Mouse (Mus musculus) hindbrain, embryonic 11.5 days (tissue): ENCODE results near the gene Prr14. TPM values are rescaled to one million over a fixed set of nuclear protein-coding genes. Genes with fewer than 3 reads are reported as not detected.
A peak's percentile ranks its signal among the peaks of the same experiment; 100 is the strongest.
"Not testable (repeated sequence)": the region's sequence is repeated elsewhere in the genome, so short reads cannot be mapped to it uniquely, and the experiment has no call there.

Source experiments
- ATAC-seq: fragments of 200-750 bp; cut with Nextera tagmentation; 2 replicates; pipeline ENCODE4 v1.8.0; 2017; ENCODE audit warnings: mild to moderate bottlenecking, moderate TSS enrichment, moderate library complexity; ENCODE audit not compliant: low FRiP score
- DNase-seq: peaks from one replicate; pipeline ENCODE4 v3.0.0-alpha.2; 2015; ENCODE audit warnings: low spot score
- H3K27ac ChIP-seq: fragments of 300-500 bp; sonication (generic); 2 replicates; pipeline ENCODE4 v1.5.1; 2014; ENCODE audit warnings: mild to moderate bottlenecking, low read depth, low read length
- H3K27me3 ChIP-seq: fragments of 300-500 bp; sonication (generic); 2 replicates; pipeline ENCODE4 v1.6.1; 2014; ENCODE audit warnings: mild to moderate bottlenecking, low read length, moderate library complexity, mixed read lengths; ENCODE audit not compliant: control insufficient read depth, insufficient read depth
- H3K36me3 ChIP-seq: fragments of 300-500 bp; sonication (generic); 2 replicates; pipeline ENCODE4 v1.6.1; 2014; ENCODE audit warnings: mild to moderate bottlenecking, low read length, moderate library complexity, mixed read lengths; ENCODE audit not compliant: control insufficient read depth, insufficient read depth
- H3K4me1 ChIP-seq: fragments of 300-500 bp; sonication (generic); replicated peaks from 2 replicates; pipeline ENCODE4 v1.6.1; 2014; ENCODE audit warnings: low read length, mixed read lengths; ENCODE audit not compliant: control insufficient read depth, insufficient read depth
- H3K4me2 ChIP-seq: fragments of 300-500 bp; sonication (generic); replicated peaks from 2 replicates; pipeline ENCODE4 v1.6.1; 2014; ENCODE audit warnings: mild to moderate bottlenecking, low read depth, low read length
- H3K4me3 ChIP-seq: fragments of 300-500 bp; sonication (generic); 2 replicates; pipeline ENCODE4 v1.5.1; 2014; ENCODE audit warnings: low read depth, low read length
- H3K9ac ChIP-seq: fragments of 300-500 bp; sonication (generic); 2 replicates; pipeline ENCODE4 v1.6.1; 2014; ENCODE audit warnings: low read depth, low read length
- H3K9me3 ChIP-seq: fragments of 300-500 bp; sonication (generic); 2 replicates; pipeline ENCODE4 v1.6.1; 2016; ENCODE audit warnings: low read length; ENCODE audit not compliant: control insufficient read depth
- WGBS: fragments of 180-500 bp; shearing (Covaris S2); extraction: QIAGEN DNeasy Blood & Tissue Kit; methylation state at CpG from one replicate; pipeline ENCODE4 v1.1.7; 2014; 5-methylcytosine and 5-hydroxymethylcytosine counted together
- polyA plus RNA-seq: library from polyadenylated mRNA; unstranded; fragments of >200 nt; fragmentation: Nextera tagmentation; extraction: Ambion mirVana; gene quantifications from 2 replicates; pipeline ENCODE4 v1.2.1, GENCODE M21; 2014

Gene Prr14
- polyA plus RNA-seq, result 61.4 and 72.1 TPM in 2 replicates

DNA sequence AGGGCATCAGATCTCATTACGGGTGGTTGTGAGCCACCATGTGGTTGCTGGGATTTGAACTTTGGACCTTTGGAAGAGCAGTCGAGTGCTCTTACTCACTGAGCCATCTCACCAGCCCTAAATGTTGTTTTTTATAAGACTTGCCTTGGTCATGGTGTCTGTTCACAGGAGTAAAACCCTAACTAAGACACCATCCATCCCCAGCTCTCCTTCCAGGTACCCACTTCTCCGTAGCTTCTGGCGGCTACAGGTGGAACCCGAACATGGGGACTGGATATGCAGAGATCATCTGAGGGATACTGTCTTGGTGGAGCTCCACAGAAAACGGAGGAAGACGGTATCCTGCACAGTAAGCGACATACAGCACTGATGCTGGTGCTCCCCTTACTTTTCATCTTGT, at the start of gene Prr14:
Gene Prr14 (plus strand): TSS at position 301 of the 400 bp plus-strand sequence.
- H3K27me3 ChIP-seq, H3K4me2 ChIP-seq, ATAC-seq, H3K4me3 ChIP-seq, DNase-seq, H3K9ac ChIP-seq, H3K9me3 ChIP-seq, H3K4me1 ChIP-seq, H3K27ac ChIP-seq: not testable (repeated sequence)
- 98% methylated on average over 8 of the region's 8 CpGs for WGBS
- peaks cover 13% of the 10 kb centered on the region; the same call in 1 of the 2 replicates for H3K36me3 ChIP-seq

DNA sequence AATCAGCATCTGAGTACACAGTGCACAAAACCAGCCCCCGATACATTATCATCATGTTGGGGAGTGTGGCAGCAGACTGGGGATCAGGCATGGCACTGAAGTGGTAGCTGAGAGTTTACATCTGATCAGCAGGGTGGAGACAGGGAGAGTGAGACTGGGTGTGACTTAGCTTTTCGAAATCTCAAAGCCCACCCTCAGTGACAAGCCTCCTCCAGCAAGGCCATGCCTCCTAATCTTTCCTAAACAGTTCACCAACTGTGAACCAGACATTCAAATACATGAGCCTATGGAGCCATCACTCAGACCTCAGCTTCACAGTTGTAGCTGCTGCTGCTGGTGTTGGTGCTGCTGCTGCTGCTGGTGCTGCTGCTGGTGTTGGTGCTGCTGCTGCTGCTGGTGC, 48.0 kb upstream of the Prr14 start:
- 70% methylated on average over 2 of the region's 2 CpGs for WGBS
- no peak for DNase-seq
- ATAC-seq, result no peak
- H3K36me3 ChIP-seq, result no peaks in the 10 kb centered on the region
- H3K4me3 ChIP-seq, result no peak overlapping the region
- H3K4me1 ChIP-seq, result no peaks in the 10 kb centered on the region
- no peak overlapping the region for H3K27ac ChIP-seq
- H3K9me3 ChIP-seq, result no peaks in the 10 kb centered on the region
- no peak overlapping the region for H3K4me2 ChIP-seq
- no peaks in the 10 kb centered on the region for H3K27me3 ChIP-seq
- no peak overlapping the region for H3K9ac ChIP-seq

DNA sequence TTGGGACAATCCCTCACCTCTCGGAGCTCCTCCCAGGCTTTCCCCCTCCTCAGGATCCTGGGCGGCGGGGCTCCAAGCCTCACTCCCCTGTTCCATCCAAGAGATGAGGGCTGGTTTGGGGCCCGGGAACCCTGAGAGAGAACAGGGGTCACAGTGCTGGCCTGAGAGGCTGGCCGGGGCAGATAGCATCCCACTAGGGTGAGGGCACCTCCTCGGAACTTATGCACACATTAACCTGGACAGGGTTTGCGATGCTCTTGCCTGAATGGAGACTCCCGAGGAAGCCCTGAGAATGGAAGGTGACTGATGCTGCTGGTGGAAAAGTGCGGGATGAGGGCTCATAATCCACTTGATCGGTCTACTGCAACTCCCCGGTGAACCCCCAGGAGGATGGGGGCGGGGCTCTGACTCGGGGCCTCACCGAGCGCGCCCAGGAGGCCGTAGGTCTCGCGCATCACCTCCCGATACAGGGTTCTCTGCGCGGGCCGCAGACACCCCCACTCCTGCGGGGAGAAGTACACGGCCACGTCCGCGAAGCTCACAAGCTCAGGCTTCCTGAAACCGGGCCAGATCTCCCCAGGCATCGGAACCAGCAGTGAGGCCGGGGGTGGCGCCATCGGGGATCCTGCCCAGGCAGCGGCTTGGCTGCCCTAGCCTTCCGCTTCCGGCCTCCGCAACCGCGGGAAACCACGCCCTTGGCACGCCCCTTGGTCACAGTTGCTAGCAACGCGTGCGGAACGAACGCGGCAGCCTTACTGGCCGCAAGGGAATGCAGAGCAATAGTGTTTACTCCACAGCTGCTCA, 37.8 kb upstream of the Prr14 start, which contains the start of gene Zfp688:
Gene Zfp688 (minus strand): TSS at position 681 of the 804 bp plus-strand sequence.
- Histone ChIP-seq H3K27me3 (peaks cover 7% of the 10 kb centered on the region), H3K27ac (peak within 1 kb of the TSS; percentile 62), H3K4me2 (peak within 1 kb of the TSS; percentile 96), H3K9me3 (no peaks in the 10 kb centered on the region), H3K4me3 (peak within 1 kb of the TSS; percentile 88), H3K4me1 (0 out of 2 replicates have a peak, but pooled peaks cover 4% of the 10 kb centered on the region), H3K9ac (peak within 1 kb of the TSS; percentile 94), H3K36me3 (no peaks in the 10 kb centered on the region)
- peak; percentile 95 for ATAC-seq
- DNase-seq, result peak; percentile 96
- WGBS, result under 1% methylated on average over 48 of the region's 48 CpGs

DNA sequence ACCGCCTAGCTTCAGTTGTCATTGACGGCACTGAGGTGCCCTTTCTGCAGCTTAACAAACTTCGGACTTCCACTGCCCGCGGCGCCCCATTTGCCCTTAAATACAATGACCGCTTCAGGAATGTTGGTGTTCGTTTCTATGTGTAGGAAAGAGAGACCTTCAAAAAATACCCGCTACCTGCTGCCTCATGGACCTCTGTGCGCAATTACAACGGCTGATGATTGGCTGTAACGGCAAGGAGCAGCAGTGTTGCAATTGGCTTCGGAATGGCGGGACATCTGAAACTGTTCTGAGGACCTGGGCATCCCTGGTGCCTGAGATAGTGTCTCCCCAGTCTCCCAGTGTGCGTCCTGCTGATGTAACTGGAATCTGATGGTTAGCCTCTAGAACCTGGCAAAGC, 37.2 kb upstream of the Prr14 start:
- Histone ChIP-seq H3K27me3 (peaks cover 7% of the 10 kb centered on the region), H3K36me3 (no peaks in the 10 kb centered on the region), H3K9me3 (no peaks in the 10 kb centered on the region), H3K27ac (no peak overlapping the region), H3K4me1 (0 out of 2 replicates have a peak, but pooled peaks cover 4% of the 10 kb centered on the region), H3K9ac (peak overlapping the region; percentile 94), H3K4me3 (peak overlapping the region; percentile 88), H3K4me2 (peak overlapping the region; percentile 96)
- DNase-seq (no peak), ATAC-seq (peak; percentile 49; the same call in 1 of the 2 replicates)
- 3% methylated on average over 15 of the region's 15 CpGs for WGBS

DNA sequence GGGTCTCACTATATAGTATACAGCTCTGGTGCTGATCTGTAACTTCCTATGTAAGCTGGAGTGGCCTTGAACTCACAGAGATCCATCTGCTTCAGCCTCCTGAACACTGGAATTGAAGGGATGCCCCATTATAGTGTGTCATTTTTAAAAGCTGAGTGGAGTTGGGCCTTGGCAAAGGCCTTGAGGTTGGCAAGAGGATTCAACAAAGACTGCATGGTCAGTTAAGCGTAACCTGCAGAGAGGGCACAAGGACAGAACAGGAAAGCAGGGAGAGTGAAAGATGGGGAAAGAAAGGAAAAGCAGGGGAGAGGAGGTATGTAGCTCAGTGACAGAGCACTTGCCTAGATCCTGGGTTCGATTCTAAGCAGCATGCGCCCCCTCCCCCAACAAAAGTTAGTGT, 34.1 kb upstream of the Prr14 start:
- Histone ChIP-seq H3K4me1 (0 out of 2 replicates have a peak, but pooled peaks cover 4% of the 10 kb centered on the region), H3K9me3 (no peaks in the 10 kb centered on the region), H3K4me3 (no peak overlapping the region), H3K4me2 (no peak overlapping the region), H3K9ac (no peak overlapping the region), H3K27me3 (peaks cover 7% of the 10 kb centered on the region), H3K36me3 (no peaks in the 10 kb centered on the region), H3K27ac (no peak overlapping the region)
- 90% methylated on average over 3 of the region's 3 CpGs for WGBS
- ATAC-seq (no peak), DNase-seq (no peak)

DNA sequence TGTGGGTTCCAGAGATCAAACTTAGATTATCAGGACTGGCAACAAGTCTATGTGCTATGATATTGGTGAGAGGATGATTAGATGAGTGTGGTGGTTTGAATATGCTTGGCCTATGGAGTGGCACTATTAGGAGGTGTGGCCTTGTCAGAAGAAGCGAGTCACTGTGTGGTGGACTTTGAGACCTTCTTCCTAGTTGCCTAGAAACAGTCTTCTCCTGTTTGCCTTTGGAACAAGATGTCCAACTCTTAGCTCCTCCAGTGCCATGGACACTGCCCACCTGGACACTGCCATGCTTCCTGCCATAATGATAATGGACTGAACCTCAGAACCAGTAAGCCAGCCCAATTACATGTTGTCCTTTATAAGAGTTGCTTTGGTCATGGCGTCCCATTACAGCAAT, 33.5 kb upstream of the Prr14 start:
- H3K9me3 ChIP-seq, result no peaks in the 10 kb centered on the region
- no peak overlapping the region for H3K9ac ChIP-seq
- H3K4me3 ChIP-seq, result no peak overlapping the region
- 0 out of 2 replicates have a peak, but pooled peaks cover 4% of the 10 kb centered on the region for H3K4me1 ChIP-seq
- H3K27me3 ChIP-seq, result peaks cover 7% of the 10 kb centered on the region
- H3K27ac ChIP-seq, result no peak overlapping the region
- H3K36me3 ChIP-seq, result no peaks in the 10 kb centered on the region
- H3K4me2 ChIP-seq, result no peak overlapping the region
- ATAC-seq (no peak), DNase-seq (no peak)
- WGBS, result 87% methylated on average over 2 of the region's 2 CpGs

DNA sequence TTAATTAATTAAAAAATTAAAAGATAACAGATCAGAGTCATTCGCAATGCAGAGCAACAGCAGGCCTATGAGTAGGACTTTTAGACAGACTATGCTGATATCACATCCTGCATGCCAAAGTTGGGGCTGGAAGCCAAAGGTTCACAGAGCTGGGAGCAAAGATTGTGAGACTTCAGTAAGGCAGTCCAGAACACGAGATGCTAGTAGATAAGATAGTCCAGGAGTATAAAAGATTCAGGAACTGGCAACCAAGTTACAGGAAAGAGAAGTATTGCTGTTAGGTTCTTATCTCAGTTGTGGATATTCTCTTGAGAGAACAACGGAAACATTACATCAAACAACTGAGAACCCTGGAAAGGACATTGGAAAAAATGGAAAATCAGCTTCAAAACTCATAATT, 33.1 kb upstream of the Prr14 start:
- DNase-seq (no peak), ATAC-seq (no peak)
- H3K27ac ChIP-seq, result no peak overlapping the region
- no peak overlapping the region for H3K4me3 ChIP-seq
- no peak overlapping the region for H3K9ac ChIP-seq
- 73% methylated on average over 3 of the region's 3 CpGs for WGBS
- peaks cover 7% of the 10 kb centered on the region for H3K27me3 ChIP-seq
- no peak overlapping the region for H3K4me2 ChIP-seq
- no peaks in the 10 kb centered on the region for H3K4me1 ChIP-seq
- no peaks in the 10 kb centered on the region for H3K9me3 ChIP-seq
- H3K36me3 ChIP-seq, result no peaks in the 10 kb centered on the region

DNA sequence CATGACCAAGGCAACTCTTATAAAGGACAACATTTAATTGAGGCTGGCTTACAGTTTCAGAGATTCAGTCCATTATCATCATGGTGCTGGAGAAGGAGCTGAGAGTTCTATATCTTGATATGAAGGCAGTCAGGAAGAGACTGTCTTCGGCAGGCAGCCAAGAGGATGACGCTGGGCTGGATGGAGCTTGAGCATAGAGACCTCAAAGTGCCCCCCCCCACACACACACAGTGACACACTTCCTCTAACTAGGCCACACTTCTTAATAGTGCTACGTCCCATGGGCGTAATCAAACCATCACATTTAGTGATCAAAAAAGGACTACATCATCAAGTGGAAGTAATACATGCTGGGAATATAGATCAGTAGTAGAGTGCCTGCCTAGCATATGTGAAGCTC, 24.2 kb upstream of the Prr14 start:
- ATAC-seq, result no peak
- WGBS, result 91% methylated on average over 4 of the region's 4 CpGs

DNA sequence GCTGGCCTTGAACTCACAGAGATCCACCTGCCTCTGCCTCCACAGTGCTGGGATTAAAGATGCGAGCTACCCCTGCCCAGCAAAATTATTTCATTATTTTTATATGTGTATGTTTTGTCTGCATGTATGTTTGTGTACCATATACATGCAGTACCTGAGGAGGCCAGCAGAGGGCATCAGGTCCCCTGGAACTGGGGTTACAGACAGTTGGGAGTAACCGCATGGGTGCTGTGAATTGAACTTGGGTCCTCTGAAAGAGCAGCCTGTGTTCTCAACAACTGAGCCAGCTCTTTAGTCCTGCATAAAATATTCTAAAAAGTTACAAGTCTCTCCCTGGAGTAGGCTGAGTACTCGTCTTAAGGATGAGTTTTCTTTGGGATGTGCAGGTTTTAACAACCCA, 21.7 kb upstream of the Prr14 start:
- H3K4me1 ChIP-seq, result no peaks in the 10 kb centered on the region
- H3K36me3 ChIP-seq, result peaks cover 2% of the 10 kb centered on the region; the same call in 1 of the 2 replicates
- ATAC-seq (no peak), DNase-seq (peak; percentile 21)
- no peak overlapping the region for H3K9ac ChIP-seq
- 83% methylated on average over 3 of the region's 3 CpGs for WGBS
- H3K4me2 ChIP-seq, result no peak overlapping the region
- peaks cover 6% of the 10 kb centered on the region; the same call in 1 of the 2 replicates for H3K9me3 ChIP-seq
- H3K27me3 ChIP-seq, result no peaks in the 10 kb centered on the region
- H3K4me3 ChIP-seq, result no peak overlapping the region
- H3K27ac ChIP-seq, result no peak overlapping the region

More for the DNA sequence above, 24.2 kb upstream of the Prr14 start:
- peaks cover 6% of the 10 kb centered on the region; the same call in 1 of the 2 replicates for H3K9me3 ChIP-seq
- no peak for DNase-seq
- H3K4me3 ChIP-seq, result no peak overlapping the region
- no peak overlapping the region for H3K27ac ChIP-seq
- no peaks in the 10 kb centered on the region for H3K4me1 ChIP-seq
- no peak overlapping the region for H3K4me2 ChIP-seq
- no peaks in the 10 kb centered on the region for H3K27me3 ChIP-seq
- no peaks in the 10 kb centered on the region for H3K36me3 ChIP-seq
- H3K9ac ChIP-seq, result no peak overlapping the region
